Mouse (Mus musculus): ENCODE results near the gene Poln.

DNA sequence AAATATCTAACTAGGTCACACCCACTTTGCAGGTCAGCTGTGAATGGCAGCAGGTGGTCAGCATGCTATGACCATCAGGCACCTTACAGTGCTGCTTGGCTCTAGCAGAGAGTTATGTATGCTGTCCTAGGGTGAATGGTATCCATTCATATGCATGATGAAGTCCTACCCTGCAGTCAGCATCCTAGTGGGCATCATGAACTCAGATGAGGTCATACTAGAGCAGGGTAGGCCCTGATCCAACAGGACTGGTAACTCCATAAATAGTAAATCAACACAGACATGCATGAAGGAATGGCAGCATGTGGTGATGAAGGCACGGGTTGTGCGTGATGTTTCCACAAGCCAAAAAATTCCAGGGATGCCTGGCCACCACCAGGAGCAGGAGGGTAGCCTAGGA, 36.5 kb upstream of the Poln start:
- TF ChIP-seq USF1 (IDR thresholded peaks at IDR 0.05; ENCODE audit: low read depth) (no peak), CTCF (IDR thresholded peaks at IDR 0.05; ENCODE audit: control insufficient read depth, insufficient read depth, insufficient read length) (no peak), MYOG (IDR thresholded peaks at IDR 0.05; ENCODE audit: control insufficient read depth, extremely low read depth, insufficient read length) (no peak)
